Mouse (Mus musculus) forebrain, embryonic 10.5 days (tissue): Measurements from ENCODE around the gene Cog3. TPM values are rescaled to one million over a fixed set of nuclear protein-coding genes. Genes with fewer than 3 reads are reported as not detected.
A peak's percentile ranks its signal among the peaks of the same experiment; 100 is the strongest.

Experiments used
- DNase-seq: peaks from one replicate; pipeline ENCODE4 v3.0.0-alpha.2; 2017; ENCODE audit warnings: low spot score; ENCODE audit errors: extremely low spot score
- H3K27ac ChIP-seq: fragments of 300-500 bp; sonication (generic); 2 replicates; pipeline ENCODE4 v1.5.1; 2016; ENCODE audit warnings: mild to moderate bottlenecking
- H3K27me3 ChIP-seq: fragments of 300-500 bp; sonication (generic); 2 replicates; pipeline ENCODE4 v1.6.1; 2016; ENCODE audit warnings: mild to moderate bottlenecking; ENCODE audit not compliant: poor library complexity, severe bottlenecking
- H3K36me3 ChIP-seq: fragments of 300-500 bp; sonication (generic); replicated peaks from 2 replicates; pipeline ENCODE4 v1.6.1; 2016; ENCODE audit warnings: mild to moderate bottlenecking, moderate library complexity
- H3K4me1 ChIP-seq: fragments of 300-500 bp; sonication (generic); 2 replicates; pipeline ENCODE4 v1.6.1; 2016
- H3K4me3 ChIP-seq: fragments of 300-500 bp; sonication (generic); 2 replicates; pipeline ENCODE4 v1.5.1; 2016; ENCODE audit warnings: mild to moderate bottlenecking, moderate library complexity
- H3K9me3 ChIP-seq: fragments of 300-500 bp; sonication (generic); 2 replicates; pipeline ENCODE4 v1.6.1; 2016; ENCODE audit warnings: mild to moderate bottlenecking, moderate library complexity
- WGBS: fragments of 180-500 bp; shearing (Covaris S2); methylation state at CpG from one replicate; pipeline ENCODE4 v1.1.7; 2016; 5-methylcytosine and 5-hydroxymethylcytosine counted together
- polyA plus RNA-seq: library from polyadenylated mRNA; unstranded; fragments of >200 nt; fragmentation: Nextera tagmentation; extraction: Ambion mirVana; gene quantifications from 2 replicates; pipeline ENCODE4 v1.2.1, GENCODE M21; 2016

The Cog3 gene
- polyA plus RNA-seq, result 17.7 and 18.6 TPM in 2 replicates

DNA sequence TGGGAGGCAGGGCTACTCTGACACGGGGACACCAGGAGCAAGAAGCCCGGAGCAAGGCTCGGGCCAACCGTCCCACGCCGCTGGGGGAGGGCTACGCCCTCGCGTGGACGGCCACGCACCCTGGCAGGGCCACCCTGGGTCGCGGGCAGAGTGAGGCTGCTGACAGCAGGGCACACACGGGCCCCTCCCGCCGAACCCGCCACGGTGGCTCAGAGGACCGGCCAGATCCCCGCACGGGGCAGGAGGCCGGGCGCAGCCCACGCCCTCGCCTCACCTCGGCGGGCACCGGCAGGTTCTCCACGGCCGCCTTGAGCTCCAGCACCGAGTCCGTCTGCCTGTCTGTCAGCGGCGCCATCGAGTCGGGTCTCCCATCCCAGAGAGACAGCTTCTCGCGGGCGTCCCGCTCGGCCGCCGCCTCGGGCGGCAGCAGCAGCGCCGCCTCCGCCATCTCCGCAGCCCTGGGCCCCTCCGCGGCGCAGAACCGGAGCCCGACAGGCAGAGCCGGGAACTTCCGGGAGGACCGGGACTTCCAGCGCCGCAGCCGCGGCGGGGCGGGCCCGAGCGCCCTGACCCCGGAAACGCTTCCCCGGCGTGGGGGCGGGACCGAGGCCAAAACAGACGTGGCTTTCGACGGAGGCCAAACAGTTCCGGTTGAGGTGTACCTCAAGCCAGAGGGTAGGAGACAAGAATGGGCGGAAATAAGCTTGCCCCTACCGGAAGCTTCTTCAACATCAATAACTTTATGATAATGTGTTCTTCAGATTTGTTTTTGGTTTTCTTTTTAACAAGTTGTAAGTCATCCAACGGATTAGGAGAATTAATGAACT, at the start of gene Cog3:
Gene Cog3 (minus strand): TSS at position 527 of the 827 bp plus-strand sequence.
- peak within 1 kb of the TSS; percentile 92 for H3K27ac ChIP-seq
- no peaks in the 10 kb centered on the region for H3K9me3 ChIP-seq
- H3K4me1 ChIP-seq, result peaks cover 22% of the 10 kb centered on the region
- WGBS, result under 1% methylated on average over 78 of the region's 78 CpGs
- peak; percentile 94 for DNase-seq
- H3K36me3 ChIP-seq, result no peaks in the 10 kb centered on the region; the same call in 1 of the 2 replicates
- H3K4me3 ChIP-seq, result peak within 1 kb of the TSS; percentile 100
- H3K27me3 ChIP-seq, result peaks cover 10% of the 10 kb centered on the region; the same call in 1 of the 2 replicates

DNA sequence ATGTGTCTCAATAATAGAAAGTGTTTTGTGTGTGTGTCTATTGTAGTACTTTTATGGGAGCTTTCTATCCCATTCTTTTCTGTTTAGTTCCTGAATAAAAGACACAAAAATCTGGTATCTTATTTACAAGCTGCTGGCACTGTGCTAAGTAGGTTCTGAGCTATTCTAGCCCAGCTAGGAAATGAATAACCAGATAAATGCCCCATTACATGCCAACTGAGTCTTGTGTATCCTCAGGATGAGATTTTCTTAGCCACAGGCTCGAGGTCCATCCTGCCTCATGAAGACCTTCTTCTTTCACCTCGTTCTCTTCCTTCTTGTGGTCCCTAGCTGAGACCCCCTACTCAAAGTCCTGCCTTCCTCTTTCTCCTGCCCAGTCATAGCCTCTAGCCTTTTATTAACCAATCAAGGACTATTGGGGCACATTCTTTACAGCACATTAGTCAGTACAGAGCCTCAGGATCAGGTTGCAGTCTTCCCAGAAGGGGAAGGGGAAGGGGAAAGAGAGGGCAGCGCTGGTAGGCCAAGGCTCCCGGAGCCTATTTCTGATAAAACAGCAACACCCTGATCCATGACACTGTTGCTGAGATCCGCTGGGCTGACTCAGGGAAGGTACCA, 43.6 kb upstream of the Cog3 start:
- Histone ChIP-seq H3K27ac (peak overlapping the region; percentile 17; the same call in 1 of the 2 replicates), H3K36me3 (no peaks in the 10 kb centered on the region), H3K27me3 (no peaks in the 10 kb centered on the region), H3K9me3 (no peaks in the 10 kb centered on the region), H3K4me1 (peaks cover 13% of the 10 kb centered on the region), H3K4me3 (no peak overlapping the region)
- no peak for DNase-seq
- 56% methylated on average over 5 of the region's 5 CpGs for WGBS

- H3K36me3 ChIP-seq, result no peaks in the 10 kb centered on the region
- DNase-seq, result no peak
- peaks cover 13% of the 10 kb centered on the region for H3K4me1 ChIP-seq
- no peaks in the 10 kb centered on the region for H3K9me3 ChIP-seq
- no peaks in the 10 kb centered on the region for H3K27me3 ChIP-seq
- 92% methylated on average over 4 of the region's 4 CpGs for WGBS
- no peak overlapping the region for H3K27ac ChIP-seq
- no peak overlapping the region for H3K4me3 ChIP-seq
Measured at GRCm38 (mm10) chr14:75795918-75796317, 41.6 kb upstream of the Cog3 start.

DNA sequence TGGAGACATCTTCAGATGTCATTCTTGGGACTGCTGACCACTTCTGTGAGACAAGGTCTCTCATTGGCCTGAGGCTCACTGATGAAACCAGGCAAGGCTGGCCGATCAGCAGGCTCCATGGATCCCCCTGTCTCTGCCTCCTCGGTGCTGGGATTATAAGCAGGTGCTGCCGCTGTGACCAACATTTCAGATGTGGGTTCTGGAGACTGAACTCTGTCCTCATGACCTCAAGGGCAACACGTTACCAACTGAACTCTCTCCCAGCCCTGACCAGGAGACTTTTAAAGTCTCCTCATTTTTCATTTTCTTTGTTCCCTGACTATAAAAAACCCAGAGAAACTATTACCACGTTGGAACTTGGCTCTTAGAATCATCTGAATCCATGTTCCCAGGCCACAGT, 40.4 kb upstream of the Cog3 start:
- Histone ChIP-seq H3K9me3 (no peaks in the 10 kb centered on the region), H3K4me3 (no peak overlapping the region), H3K36me3 (no peaks in the 10 kb centered on the region), H3K27me3 (no peaks in the 10 kb centered on the region), H3K4me1 (peaks cover 13% of the 10 kb centered on the region), H3K27ac (no peak overlapping the region)
- 81% methylated on average over 5 of the region's 5 CpGs for whole genome bisulfite sequencing
- DNase-seq, result no peak

DNA sequence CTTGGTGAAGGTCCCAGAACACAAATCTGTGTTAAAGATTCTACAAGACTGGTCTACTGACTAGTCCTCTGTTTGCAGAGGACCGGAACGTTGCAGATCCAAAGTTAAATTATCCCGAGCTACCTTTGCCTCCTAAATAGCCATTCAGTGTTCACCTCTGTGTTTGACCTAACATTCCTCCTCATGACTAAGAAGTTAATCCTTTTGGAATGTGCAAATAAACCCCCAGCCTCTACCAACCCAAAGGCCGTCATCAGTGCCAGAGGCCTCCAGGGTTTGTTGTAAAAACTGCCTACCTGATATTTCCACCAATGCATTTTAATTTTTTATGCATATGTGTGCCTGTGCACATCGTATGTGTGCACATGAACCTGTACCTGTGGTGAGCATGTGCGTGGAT, 40.0 kb upstream of the Cog3 start:
- Histone ChIP-seq H3K4me1 (peaks cover 13% of the 10 kb centered on the region), H3K36me3 (no peaks in the 10 kb centered on the region), H3K4me3 (no peak overlapping the region), H3K27me3 (peaks cover under 1% of the 10 kb centered on the region; the same call in 1 of the 2 replicates), H3K27ac (no peak overlapping the region), H3K9me3 (no peaks in the 10 kb centered on the region)
- no peak for DNase-seq
- WGBS, result 72% methylated on average over 6 of the region's 6 CpGs

DNA sequence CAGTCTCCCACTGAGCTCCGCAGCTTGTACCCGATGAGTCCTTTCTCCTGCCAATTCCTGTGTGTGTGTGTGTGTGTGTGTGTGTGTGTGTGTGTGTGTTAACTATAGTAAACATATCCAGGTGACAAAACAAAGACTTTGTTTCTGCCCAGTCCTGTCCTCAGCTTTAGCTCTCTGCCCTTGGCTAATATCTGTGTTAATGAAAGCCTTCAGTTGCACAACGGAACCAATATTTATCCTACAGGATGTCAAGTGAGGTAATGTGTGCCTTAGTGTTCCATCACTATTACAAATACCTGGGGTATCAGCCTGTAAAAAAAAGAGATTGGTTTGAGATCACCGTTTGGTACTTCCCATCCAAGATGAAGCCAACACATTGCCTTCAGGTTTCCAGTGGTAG, 38.8 kb upstream of the Cog3 start:
- Histone ChIP-seq H3K36me3 (no peaks in the 10 kb centered on the region), H3K9me3 (no peaks in the 10 kb centered on the region), H3K4me1 (peaks cover 11% of the 10 kb centered on the region), H3K4me3 (no peak overlapping the region), H3K27me3 (peaks cover 13% of the 10 kb centered on the region), H3K27ac (no peak overlapping the region)
- 94% methylated on average over 4 of the region's 4 CpGs for WGBS
- DNase-seq, result no peak

DNA sequence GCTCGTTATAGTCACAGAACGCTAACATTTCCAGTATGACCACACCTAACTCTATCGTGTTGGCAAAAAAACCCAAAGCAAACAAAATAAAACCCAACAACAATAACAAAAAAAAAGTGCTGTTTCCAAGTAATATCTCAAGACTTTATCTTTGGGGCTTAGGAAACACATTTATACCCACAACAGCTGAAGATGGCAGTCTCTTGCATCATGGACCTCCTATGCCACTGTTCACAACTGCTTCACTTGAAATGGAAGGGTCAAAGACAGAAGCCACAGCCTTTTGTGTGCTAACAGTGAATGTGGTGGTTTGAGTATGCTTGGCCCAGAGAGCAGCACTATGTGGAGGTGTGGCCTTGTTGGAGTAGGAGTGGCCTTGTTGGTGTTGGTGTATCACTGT, 37.1 kb upstream of the Cog3 start:
- no peaks in the 10 kb centered on the region for H3K9me3 ChIP-seq
- peaks cover 18% of the 10 kb centered on the region for H3K4me1 ChIP-seq
- peaks cover 20% of the 10 kb centered on the region for H3K27me3 ChIP-seq
- DNase-seq, result no peak
- H3K36me3 ChIP-seq, result no peaks in the 10 kb centered on the region
- no peak overlapping the region for H3K4me3 ChIP-seq
- WGBS, result 88% methylated on average over 3 of the region's 3 CpGs
- H3K27ac ChIP-seq, result no peak overlapping the region

GRCm38 (mm10) chr14:75790411-75790996, 36.2 kb upstream of the Cog3 start:
- H3K4me1 ChIP-seq, result peaks cover 26% of the 10 kb centered on the region
- no peaks in the 10 kb centered on the region for H3K9me3 ChIP-seq
- H3K27ac ChIP-seq, result no peak overlapping the region
- WGBS, result 93% methylated on average over 3 of the region's 3 CpGs
- no peak for DNase-seq
- H3K27me3 ChIP-seq, result peaks cover 20% of the 10 kb centered on the region
- H3K36me3 ChIP-seq, result no peaks in the 10 kb centered on the region
- no peak overlapping the region for H3K4me3 ChIP-seq

GRCm38 (mm10) chr14:75789291-75789690, 35.0 kb upstream of the Cog3 start:
- no peaks in the 10 kb centered on the region for H3K9me3 ChIP-seq
- no peak overlapping the region for H3K4me3 ChIP-seq
- H3K27me3 ChIP-seq, result peaks cover 20% of the 10 kb centered on the region
- WGBS, result 85% methylated on average over 6 of the region's 6 CpGs
- H3K27ac ChIP-seq, result no peak overlapping the region
- peaks cover 22% of the 10 kb centered on the region for H3K4me1 ChIP-seq
- no peak for DNase-seq
- no peaks in the 10 kb centered on the region for H3K36me3 ChIP-seq

GRCm38 (mm10) chr14:75787794-75788175, 33.5 kb upstream of the Cog3 start:
- Histone ChIP-seq H3K4me1 (peaks cover 20% of the 10 kb centered on the region), H3K4me3 (peak overlapping the region; percentile 86; the same call in 1 of the 2 replicates), H3K27ac (no peak overlapping the region), H3K27me3 (peaks cover 20% of the 10 kb centered on the region), H3K36me3 (no peaks in the 10 kb centered on the region), H3K9me3 (no peaks in the 10 kb centered on the region)
- no peak for DNase-seq
- WGBS, result 30% methylated on average over 7 of the region's 7 CpGs

DNA sequence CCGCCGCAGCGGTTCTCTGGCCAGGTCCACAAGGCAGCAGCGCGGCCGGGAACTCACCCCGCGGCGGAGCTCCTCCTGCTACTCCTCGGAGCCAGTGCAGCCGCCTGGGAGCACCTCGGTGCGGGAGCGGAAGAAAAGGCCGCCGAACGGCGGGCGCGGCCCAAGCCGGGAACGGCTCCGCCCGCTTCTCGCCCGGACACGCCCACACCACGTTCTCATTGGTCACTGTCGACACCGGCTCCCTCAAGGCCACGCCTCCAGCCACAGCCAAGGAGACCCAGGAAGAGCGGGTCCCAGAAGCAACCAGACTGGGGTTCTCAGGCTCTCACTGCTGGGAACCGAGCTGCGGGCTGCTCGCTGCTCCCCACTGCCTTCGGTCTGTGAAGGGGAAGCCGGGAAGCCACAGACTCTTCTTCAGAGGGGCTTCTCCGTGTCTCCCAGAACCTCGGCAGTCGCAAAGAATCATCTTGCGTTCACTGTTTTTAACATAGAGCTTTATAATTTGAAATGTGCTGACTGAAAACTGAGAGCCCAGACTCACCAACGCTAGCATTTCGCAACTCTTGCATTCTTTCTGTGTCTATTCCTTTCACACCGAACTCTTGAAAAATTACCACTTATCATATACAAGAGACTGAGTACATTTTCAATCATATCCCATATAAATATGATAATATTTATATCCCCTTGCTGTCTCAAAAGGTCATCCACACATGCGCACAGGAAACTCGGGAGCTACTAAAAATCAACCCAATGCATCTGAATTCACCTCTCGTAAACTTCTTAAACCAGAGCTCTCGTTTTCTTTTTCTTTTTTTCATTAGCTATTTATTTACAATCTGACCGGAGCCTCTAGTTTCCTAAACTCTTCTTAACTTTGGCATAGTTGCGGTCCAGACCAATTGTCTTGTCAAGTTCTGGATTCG, 32.8 kb upstream of the Cog3 start, which contains the start of gene Slc25a30:
Gene Slc25a30 (minus strand): TSS at position 170 of the 926 bp plus-strand sequence.
- peak within 1 kb of the TSS; percentile 86 for H3K4me3 ChIP-seq
- peaks cover 20% of the 10 kb centered on the region for H3K4me1 ChIP-seq
- H3K36me3 ChIP-seq, result peaks cover 2% of the 10 kb centered on the region
- peaks cover 20% of the 10 kb centered on the region for H3K27me3 ChIP-seq
- 8% methylated on average over 51 of the region's 51 CpGs for WGBS
- peak within 1 kb of the TSS; percentile 92 for H3K27ac ChIP-seq
- peak; percentile 95 for DNase-seq
- H3K9me3 ChIP-seq, result no peaks in the 10 kb centered on the region

DNA sequence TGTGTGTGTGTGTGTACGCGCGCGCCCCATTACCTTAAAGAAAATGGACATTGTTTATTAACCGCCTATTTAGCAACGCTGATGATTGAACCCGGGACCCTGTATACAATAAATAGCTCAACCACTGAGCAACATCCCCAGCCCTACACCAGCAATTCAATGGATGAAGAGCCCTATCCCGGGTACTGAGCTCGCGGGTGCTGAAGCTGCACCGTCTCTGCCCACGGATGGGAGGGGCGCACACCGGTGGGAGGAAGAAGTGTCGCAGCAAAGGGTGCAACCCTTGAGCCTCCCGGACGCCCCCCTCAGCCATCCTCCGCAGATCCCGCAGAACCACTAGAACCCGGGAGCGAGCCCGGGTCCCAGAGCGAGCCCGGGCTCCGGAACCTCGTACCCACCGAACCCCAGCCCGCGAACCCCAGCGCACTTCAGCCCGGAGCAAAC, 32.1 kb upstream of the Cog3 start:
- H3K9me3 ChIP-seq, result no peaks in the 10 kb centered on the region
- 1% methylated on average over 31 of the region's 31 CpGs for WGBS
- no peak for DNase-seq

More for the DNA sequence above, 32.1 kb upstream of the Cog3 start:
- peaks cover 9% of the 10 kb centered on the region for H3K36me3 ChIP-seq
- H3K4me3 ChIP-seq, result peak overlapping the region; percentile 86
- H3K27me3 ChIP-seq, result peaks cover 20% of the 10 kb centered on the region
- H3K27ac ChIP-seq, result peak overlapping the region; percentile 92
- H3K4me1 ChIP-seq, result peaks cover 20% of the 10 kb centered on the region
